Mouse (Mus musculus) ovary, postnatal 14 days (tissue): ENCODE measurements around the gene Gm48551.

Source experiments
- DNase-seq: peaks from one replicate; pipeline ENCODE4 v3.0.0; 2022; ENCODE audit warnings: low spot score

Gene Gm48551

GRCm38 (mm10) chr10:81418216-81419070 is 34.2 kb downstream of the Gm48551 start:
- no peak for DNase-seq

GRCm38 (mm10) chr10:81419111-81419928 is 35.1 kb downstream of the Gm48551 start:
- DNase-seq: no peak

- DNase-seq: no peak
Observed at GRCm38 (mm10) chr10:81420191-81420767, 36.0 kb downstream of the Gm48551 start.

- no peak for DNase-seq
Observed at GRCm38 (mm10) chr10:81421041-81421796, 37.0 kb downstream of the Gm48551 start.

GRCm38 (mm10) chr10:81421797-81422100 is 37.5 kb downstream of the Gm48551 start:
- no peak for DNase-seq

- no peak for DNase-seq
Observed at GRCm38 (mm10) chr10:81422191-81422590, 37.9 kb downstream of the Gm48551 start.

GRCm38 (mm10) chr10:81422661-81423217 is 38.5 kb downstream of the Gm48551 start:
- no peak for DNase-seq

- no peak for DNase-seq
Observed at GRCm38 (mm10) chr10:81423476-81424245, 39.4 kb downstream of the Gm48551 start.

GRCm38 (mm10) chr10:81424246-81425051 is 40.2 kb downstream of the Gm48551 start:
- DNase-seq: peak; percentile 16

GRCm38 (mm10) chr10:81425236-81425850 is 41.1 kb downstream of the Gm48551 start:
- peak; percentile 21 for DNase-seq

- DNase-seq: peak; percentile 11
Observed at GRCm38 (mm10) chr10:81426081-81426671, 41.9 kb downstream of the Gm48551 start.

- peak; percentile 46 for DNase-seq
Observed at GRCm38 (mm10) chr10:81426897-81427296, 42.6 kb downstream of the Gm48551 start.

GRCm38 (mm10) chr10:81427327-81427726 is 43.1 kb downstream of the Gm48551 start:
- DNase-seq: no peak

GRCm38 (mm10) chr10:81427804-81428506 is 43.7 kb downstream of the Gm48551 start:
- no peak for DNase-seq

- no peak for DNase-seq
Observed at GRCm38 (mm10) chr10:81428507-81428870, 44.2 kb downstream of the Gm48551 start.

GRCm38 (mm10) chr10:81429092-81429491 is 44.8 kb downstream of the Gm48551 start:
- no peak for DNase-seq

GRCm38 (mm10) chr10:81429605-81430061 is 45.4 kb downstream of the Gm48551 start:
- peak; percentile 73 for DNase-seq

- DNase-seq: peak; percentile 75
Observed at GRCm38 (mm10) chr10:81430141-81430830, 46.0 kb downstream of the Gm48551 start.
